Mouse (Mus musculus) heart, embryonic 14.5 days (tissue): ENCODE measurements around the gene Ttpal. TPM values are rescaled to one million over a fixed set of nuclear protein-coding genes. Genes with fewer than 3 reads are reported as not detected.

ENCODE experiments used
- ATAC-seq: fragments of 200-750 bp; cut with Nextera tagmentation; 2 replicates; pipeline ENCODE4 v1.8.0; 2017; ENCODE audit warnings: low read depth, moderate TSS enrichment; ENCODE audit not compliant: insufficient number of reproducible peaks, insufficient read depth, low FRiP score
- H3K27ac ChIP-seq, 2 experiments: fragments of 200-500 bp in 1 of 2; fragments of 300-500 bp in 1 of 2; sonication (generic) in 1 of 2; replicated peaks in 1 of 2; 2 replicates each; pipeline ENCODE4 v1.5.1; 2012 to 2014; ENCODE audit warnings: low read depth in 2 of 2, low read length in 2 of 2, control low read depth in 1 of 2, mild to moderate bottlenecking in 1 of 2, mixed read lengths in 1 of 2; ENCODE audit not compliant: control insufficient read depth in 1 of 2, insufficient read depth in 1 of 2
- H3K27me3 ChIP-seq: fragments of 300-500 bp; sonication (generic); 2 replicates; pipeline ENCODE4 v1.6.1; 2014; ENCODE audit warnings: mild to moderate bottlenecking, low read length, control low read depth; ENCODE audit not compliant: control insufficient read depth, insufficient read depth
- H3K36me3 ChIP-seq: fragments of 300-500 bp; sonication (generic); 2 replicates; pipeline ENCODE4 v1.6.1; 2014; ENCODE audit warnings: mild to moderate bottlenecking, control low read depth, low read length, mixed read lengths; ENCODE audit not compliant: control insufficient read depth, insufficient read depth
- H3K4me1 ChIP-seq, 2 experiments: fragments of 200-500 bp in 1 of 2; fragments of 300-500 bp in 1 of 2; sonication (generic) in 1 of 2; 2 replicates each; pipeline ENCODE4 v1.6.1; 2012 to 2014; ENCODE audit warnings: low read length in 2 of 2, control low read depth in 1 of 2, mixed read lengths in 1 of 2; ENCODE audit not compliant: control insufficient read depth in 2 of 2, insufficient read depth in 2 of 2
- H3K4me2 ChIP-seq: fragments of 300-500 bp; sonication (generic); 2 replicates; pipeline ENCODE4 v1.6.1; 2014; ENCODE audit warnings: mild to moderate bottlenecking, low read length
- H3K4me3 ChIP-seq, 2 experiments: fragments of 200-500 bp in 1 of 2; fragments of 300-500 bp in 1 of 2; sonication (generic) in 1 of 2; 2 replicates each; pipeline ENCODE4 v1.5.1; 2012 to 2014; ENCODE audit warnings: low read length in 2 of 2, mild to moderate bottlenecking in 2 of 2, control low read depth in 1 of 2, low read depth in 1 of 2, moderate library complexity in 1 of 2; ENCODE audit not compliant: control insufficient read depth in 1 of 2, insufficient read depth in 1 of 2
- H3K9ac ChIP-seq: fragments of 300-500 bp; sonication (generic); 2 replicates; pipeline ENCODE4 v1.6.1; 2014; ENCODE audit warnings: mild to moderate bottlenecking, low read length
- H3K9me3 ChIP-seq: fragments of 300-500 bp; sonication (generic); 2 replicates; pipeline ENCODE4 v1.6.1; 2016; ENCODE audit warnings: low read length, control low read depth; ENCODE audit not compliant: control insufficient read depth
- WGBS: fragments of 180-500 bp; shearing (Covaris S2); extraction: QIAGEN DNeasy Blood & Tissue Kit; methylation state at CpG from one replicate; pipeline ENCODE4 v1.1.7; 2014; 5-methylcytosine and 5-hydroxymethylcytosine counted together
- polyA plus RNA-seq: library from polyadenylated mRNA; unstranded; fragments of >200 nt; fragmentation: Nextera tagmentation; extraction: Ambion mirVana; gene quantifications from 2 replicates; pipeline ENCODE4 v1.2.1, GENCODE M21; 2014

Gene Ttpal
- polyA plus RNA-seq, 1 experiment from 2014 or later: 24.2 TPM

DNA sequence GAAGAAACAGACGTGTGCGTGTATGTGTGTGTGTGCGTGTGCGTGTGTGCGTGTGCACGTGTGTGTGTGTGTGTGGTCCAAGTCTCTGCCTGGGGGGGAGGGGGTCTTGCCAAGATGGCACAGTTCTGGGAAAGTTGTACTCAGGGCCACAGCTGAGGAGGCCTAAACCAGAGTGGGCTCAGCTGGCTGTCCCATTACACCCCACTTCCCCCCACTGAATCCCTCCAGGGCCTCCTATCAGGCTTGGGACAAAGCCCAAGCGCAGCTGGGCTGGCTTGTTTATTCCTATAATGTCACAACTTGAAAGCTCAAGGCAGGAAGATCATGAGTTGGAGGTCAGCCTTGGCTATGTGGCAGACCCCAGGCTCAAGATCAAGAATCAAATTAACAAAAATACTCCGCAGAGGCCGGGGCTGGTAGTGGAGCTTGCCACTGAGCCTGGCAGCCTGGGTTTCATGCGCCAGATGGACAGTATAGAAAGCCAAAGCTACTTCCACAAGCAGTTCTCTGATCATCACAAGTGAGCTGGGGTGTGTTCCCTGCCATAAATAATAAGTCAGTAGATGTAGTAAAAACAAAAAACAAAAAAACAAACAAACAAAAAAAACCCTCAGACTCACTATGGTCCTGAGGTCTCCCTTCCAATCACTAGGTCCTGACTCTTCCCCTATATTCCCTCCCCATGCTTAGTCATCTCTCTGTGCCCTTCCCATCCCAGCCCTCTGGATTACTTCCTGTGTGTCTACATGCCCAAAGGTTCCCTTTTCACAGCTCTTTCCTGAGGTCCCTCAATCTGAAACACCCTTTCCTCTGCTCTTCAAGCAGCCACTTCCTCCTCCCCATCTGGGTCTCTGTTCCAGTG, 18.7 kb upstream of the Ttpal start:
- H3K4me3 ChIP-seq: no peak overlapping the region
- H3K4me1 ChIP-seq: peaks cover 4 to 6% of the 10 kb centered on the region in 2 experiments; a peak in 2 of 4 replicates
- no peaks in the 10 kb centered on the region for H3K36me3 ChIP-seq
- H3K27ac ChIP-seq: no peak overlapping the region
- H3K27me3 ChIP-seq: no peaks in the 10 kb centered on the region
- ATAC-seq: no peak
- no peak overlapping the region for H3K9ac ChIP-seq
- WGBS: 92% methylated on average over 10 of the region's 10 CpGs
- H3K4me2 ChIP-seq: no peak overlapping the region
- H3K9me3 ChIP-seq: no peaks in the 10 kb centered on the region

DNA sequence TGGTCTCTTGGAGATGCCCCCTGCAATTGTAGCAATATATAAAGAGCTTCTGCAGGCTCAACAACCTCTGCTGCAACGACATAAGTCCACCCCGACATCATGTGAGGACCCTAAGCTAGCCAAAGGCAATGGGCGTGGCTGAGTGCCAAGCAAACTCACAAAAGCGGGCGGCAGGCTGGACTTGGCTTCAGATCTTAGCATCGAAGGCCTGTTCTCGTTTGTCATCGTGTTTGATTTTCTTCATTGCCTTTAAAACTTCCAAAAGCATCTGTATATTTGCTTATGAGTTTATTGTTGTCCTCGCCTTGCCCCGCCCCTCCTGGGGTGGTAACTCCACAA, 18.1 kb upstream of the Ttpal start:
- 73% methylated on average over 10 of the region's 10 CpGs for WGBS
- Histone ChIP-seq H3K9ac (no peak overlapping the region), H3K36me3 (no peaks in the 10 kb centered on the region), H3K27ac (no peak overlapping the region), H3K4me2 (no peak overlapping the region), H3K9me3 (no peaks in the 10 kb centered on the region), H3K4me3 (no peak overlapping the region), H3K4me1 (peaks cover 4 to 6% of the 10 kb centered on the region in 2 experiments; a peak in 2 of 4 replicates), H3K27me3 (no peaks in the 10 kb centered on the region)
- ATAC-seq: no peak

DNA sequence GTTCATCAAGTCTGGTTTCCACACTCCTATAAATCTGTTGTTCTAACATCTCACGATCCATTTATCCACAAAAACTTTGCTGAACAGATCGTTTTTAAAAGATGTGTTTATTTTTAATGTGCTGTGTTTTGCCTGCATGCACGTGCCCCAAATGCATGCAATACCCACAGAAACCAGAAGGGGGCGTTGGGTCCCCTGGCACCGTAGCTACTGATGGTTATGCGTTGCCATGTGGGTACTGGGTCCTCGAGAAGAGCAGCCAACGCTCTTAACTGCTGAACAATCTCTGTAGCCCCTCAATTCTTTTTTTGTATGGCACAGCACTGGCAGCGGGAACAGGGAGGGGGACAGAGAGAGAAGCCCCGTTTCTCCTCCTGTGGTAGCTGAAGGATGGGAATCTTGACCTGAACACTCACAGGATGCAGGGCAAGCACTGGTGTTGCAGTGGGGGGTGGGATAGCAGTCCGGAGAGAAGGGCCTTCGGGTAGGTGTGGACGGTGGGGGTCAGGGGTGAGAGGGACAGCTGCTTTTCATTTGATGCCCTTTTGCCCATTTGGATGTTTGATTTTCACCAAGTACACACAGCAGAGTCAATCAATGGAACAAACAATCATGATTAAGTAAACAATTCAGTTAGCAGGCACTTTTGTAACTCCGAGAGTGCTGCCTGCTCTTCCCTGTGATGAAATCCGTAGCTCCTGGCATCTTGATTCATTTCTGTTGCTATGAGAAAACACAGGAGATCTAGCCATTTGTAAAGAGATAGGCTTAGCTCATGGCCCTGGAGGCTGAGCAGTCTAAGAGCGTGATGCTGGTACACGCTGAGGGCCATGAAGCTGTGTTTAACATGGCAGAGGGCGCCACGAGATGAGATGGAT, 15.5 kb upstream of the Ttpal start:
- H3K4me2 ChIP-seq: no peak overlapping the region
- H3K4me1 ChIP-seq: peaks cover 4 to 6% of the 10 kb centered on the region in 2 experiments; a peak in 3 of 4 replicates
- no peaks in the 10 kb centered on the region for H3K36me3 ChIP-seq
- H3K27me3 ChIP-seq: no peaks in the 10 kb centered on the region
- no peak for ATAC-seq
- H3K27ac ChIP-seq: no peak overlapping the region
- no peaks in the 10 kb centered on the region for H3K9me3 ChIP-seq
- no peak overlapping the region for H3K4me3 ChIP-seq
- H3K9ac ChIP-seq: no peak overlapping the region
- 47% methylated on average over 19 of the region's 19 CpGs for WGBS

DNA sequence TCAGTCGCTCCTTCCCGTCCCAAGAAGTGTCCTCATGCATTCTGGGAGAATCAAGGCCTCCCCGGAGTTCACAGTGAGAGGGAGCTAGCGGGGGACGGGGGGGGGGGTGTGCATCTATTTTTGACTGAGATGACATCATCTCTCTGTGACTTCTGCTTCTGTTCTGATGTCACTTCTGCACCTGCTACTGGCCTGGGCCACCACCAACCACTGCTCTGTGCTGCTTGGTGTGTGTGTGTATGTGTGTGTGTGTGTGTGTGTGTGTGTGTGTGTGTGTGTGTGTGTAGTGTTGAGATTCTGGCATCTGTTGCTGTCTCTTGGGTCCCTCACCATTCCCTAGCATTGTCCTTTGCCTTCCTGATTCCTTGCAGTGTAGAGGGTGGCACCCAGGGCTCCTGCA, 14.6 kb upstream of the Ttpal start:
- Histone ChIP-seq H3K27ac (no peak overlapping the region), H3K9ac (no peak overlapping the region), H3K4me2 (no peak overlapping the region), H3K9me3 (no peaks in the 10 kb centered on the region), H3K4me3 (no peak overlapping the region), H3K4me1 (peaks cover 4 to 6% of the 10 kb centered on the region in 2 experiments; a peak in 3 of 4 replicates), H3K27me3 (no peaks in the 10 kb centered on the region), H3K36me3 (no peaks in the 10 kb centered on the region)
- ATAC-seq: no peak
- 35% methylated on average over 5 of the region's 5 CpGs for WGBS

DNA sequence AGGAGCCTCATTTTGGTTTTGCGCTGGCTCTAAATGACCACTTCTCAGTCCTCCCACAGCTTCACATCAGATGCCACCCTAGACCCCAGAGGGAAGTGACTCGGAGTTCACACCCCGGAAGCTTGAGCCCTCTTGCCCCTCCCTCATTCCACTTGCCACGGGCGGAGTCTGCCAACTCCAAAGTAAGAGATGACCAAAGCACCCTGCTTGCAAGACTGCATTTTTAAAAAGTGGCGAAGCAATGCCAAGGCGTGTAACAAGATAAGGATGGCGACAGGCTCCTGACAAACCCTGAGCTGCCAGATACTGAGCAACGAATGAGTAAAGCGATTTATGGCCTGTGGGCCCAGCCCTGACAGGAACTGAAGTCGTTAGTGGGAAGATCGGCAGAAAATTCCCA, 11.9 kb upstream of the Ttpal start:
- no peaks in the 10 kb centered on the region for H3K36me3 ChIP-seq
- no peak overlapping the region for H3K27ac ChIP-seq
- ATAC-seq: no peak
- no peak overlapping the region for H3K4me3 ChIP-seq
- H3K4me2 ChIP-seq: no peak overlapping the region
- H3K27me3 ChIP-seq: no peaks in the 10 kb centered on the region
- no peaks in the 10 kb centered on the region for H3K9me3 ChIP-seq
- H3K4me1 ChIP-seq: peaks cover 4 to 8% of the 10 kb centered on the region in 2 experiments; a peak in 3 of 4 replicates
- H3K9ac ChIP-seq: no peak overlapping the region
- 45% methylated on average over 12 of the region's 12 CpGs for WGBS

DNA sequence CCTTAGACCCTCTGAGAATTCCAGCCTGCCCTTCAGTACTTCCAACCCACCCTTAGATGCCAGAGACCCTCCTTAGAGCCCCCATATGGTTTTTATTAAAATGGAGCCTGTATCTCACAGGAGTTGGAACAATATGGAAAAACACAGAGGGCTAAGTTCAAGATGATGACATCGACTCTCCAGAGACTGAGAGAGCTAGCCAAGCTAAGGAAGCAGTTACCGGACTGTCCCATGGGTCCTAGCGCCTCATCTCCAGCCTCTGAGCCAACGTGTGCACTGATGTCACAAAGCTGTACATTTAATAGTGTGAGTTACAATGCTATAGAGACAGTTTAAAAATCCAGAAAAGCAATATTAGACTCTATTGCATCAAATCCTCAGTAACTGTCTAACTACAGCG, 11.1 kb upstream of the Ttpal start:
- WGBS: 70% methylated on average over 5 of the region's 5 CpGs
- no peak for ATAC-seq

DNA sequence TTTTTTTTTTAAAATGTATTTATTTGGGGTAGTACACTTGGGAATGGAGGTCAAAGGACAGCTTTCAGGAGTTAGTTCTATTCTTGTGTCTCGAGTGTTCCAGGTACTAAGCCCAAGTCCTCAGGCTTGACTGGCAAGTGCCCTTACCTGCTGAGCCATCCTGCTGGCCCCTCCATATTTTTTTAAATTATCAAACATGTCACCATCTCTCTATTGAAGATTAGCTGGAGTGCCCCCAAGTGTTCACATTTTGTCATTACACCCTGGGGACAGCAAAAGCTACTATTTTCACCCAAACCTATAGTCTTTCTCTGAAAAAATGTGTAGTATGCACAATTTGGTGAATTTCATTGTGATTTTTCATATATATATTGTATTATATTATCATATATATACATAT, 10.0 kb upstream of the Ttpal start:
- Histone ChIP-seq H3K27me3 (no peaks in the 10 kb centered on the region), H3K4me2 (no peak overlapping the region), H3K9ac (no peak overlapping the region), H3K4me1 (peaks cover 10 to 11% of the 10 kb centered on the region in 2 experiments), H3K36me3 (no peaks in the 10 kb centered on the region), H3K27ac (no peak overlapping the region), H3K9me3 (no peaks in the 10 kb centered on the region), H3K4me3 (no peak overlapping the region)
- 91% methylated on average over 1 of the region's 1 CpGs for WGBS
- ATAC-seq: no peak

More for the DNA sequence above, 11.1 kb upstream of the Ttpal start:
- H3K9me3 ChIP-seq: no peaks in the 10 kb centered on the region
- peaks cover 4 to 8% of the 10 kb centered on the region in 2 experiments; a peak in 3 of 4 replicates for H3K4me1 ChIP-seq
- H3K27me3 ChIP-seq: no peaks in the 10 kb centered on the region
- no peak overlapping the region for H3K4me2 ChIP-seq
- no peak overlapping the region for H3K27ac ChIP-seq
- no peak overlapping the region for H3K4me3 ChIP-seq
- no peaks in the 10 kb centered on the region for H3K36me3 ChIP-seq
- no peak overlapping the region for H3K9ac ChIP-seq
